Mouse (Mus musculus) ES-CJ7 (cell line): Measurements from ENCODE around the gene Pkd1l3.

Source experiments
- DNase-seq: peaks from one replicate; pipeline ENCODE4 v3.0.0; 2011; ENCODE audit warnings: low read depth, low spot score

Gene Pkd1l3

GRCm38 (mm10) chr8:109614243-109615210, at the start of gene Pkd1l3:
Pkd1l3 (plus strand) TSS chr8:109614517.
- peak; percentile 53 for DNase-seq

- DNase-seq: no peak
Measured at GRCm38 (mm10) chr8:109564766-109565165, 49.6 kb upstream of the Pkd1l3 start.

GRCm38 (mm10) chr8:109565498-109566333, 48.6 kb upstream of the Pkd1l3 start, which contains the start of the genes Dhx38 and Txnl4b:
Dhx38 (minus strand) TSS chr8:109565861.
Txnl4b (plus strand) TSS chr8:109565892.
- peak; percentile 100 for DNase-seq

DNA sequence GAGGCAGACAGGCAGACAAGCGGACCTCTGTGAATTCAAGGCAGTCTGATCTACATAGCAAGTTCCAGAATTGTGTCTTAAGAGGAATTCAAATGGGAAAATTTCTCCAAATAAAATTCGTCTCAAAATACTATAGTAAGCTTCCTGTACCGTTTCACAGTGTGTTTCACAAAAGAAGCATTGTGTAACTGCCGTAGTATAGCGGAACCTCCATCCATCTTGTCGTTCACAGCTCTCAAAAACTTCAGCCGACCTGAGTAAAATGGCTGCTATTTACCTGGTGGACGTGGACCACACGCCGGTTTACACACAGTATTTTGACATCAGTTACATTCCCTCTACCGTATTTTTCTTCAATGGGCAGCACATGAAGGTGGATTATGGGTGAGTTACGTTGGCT, 43.2 kb upstream of the Pkd1l3 start:
- no peak for DNase-seq

DNA sequence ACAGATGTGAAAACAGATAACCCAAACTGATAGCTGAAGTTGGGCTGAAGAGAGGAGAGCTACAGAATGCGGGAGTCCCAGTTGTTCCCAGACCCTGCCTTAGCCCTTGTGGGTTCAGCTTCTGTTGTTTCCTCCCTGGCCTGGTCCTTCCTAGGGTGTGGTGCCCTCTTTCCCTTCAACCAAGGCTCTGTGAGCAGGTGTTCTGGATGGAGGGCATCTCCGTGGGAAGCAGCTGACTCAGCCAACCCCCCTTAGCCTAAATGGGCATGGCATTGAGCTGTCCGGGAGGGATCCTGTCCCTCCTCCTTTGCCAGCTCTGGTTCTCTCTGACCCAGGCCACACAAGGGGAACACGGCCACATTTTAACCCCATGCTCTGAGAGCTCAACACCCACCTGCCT, 38.0 kb upstream of the Pkd1l3 start:
- no peak for DNase-seq

- no peak for DNase-seq
Measured at GRCm38 (mm10) chr8:109578900-109579301, 35.4 kb upstream of the Pkd1l3 start, which contains the start of gene Hp. Hp (minus strand) TSS chr8:109579172.

DNA sequence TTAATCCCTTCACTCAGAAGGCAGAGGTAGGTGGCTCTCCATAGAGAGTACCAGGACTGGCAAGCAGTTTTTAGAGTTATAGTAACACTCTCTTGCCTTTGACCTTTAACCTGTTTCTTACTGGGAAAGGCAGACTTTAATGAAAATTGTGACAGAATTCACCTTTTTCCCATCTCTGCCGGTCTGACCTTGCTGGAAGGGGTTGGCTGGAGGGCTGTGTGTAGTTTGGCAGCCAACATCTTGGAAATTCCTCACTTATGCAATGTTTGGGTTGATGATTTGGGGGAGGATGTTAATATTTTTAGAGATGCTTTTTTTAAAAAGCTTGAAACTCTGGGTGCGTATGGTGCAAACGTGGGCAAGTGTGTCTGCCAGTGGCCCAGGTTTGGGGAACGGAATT, 30.0 kb upstream of the Pkd1l3 start:
- DNase-seq: no peak

DNA sequence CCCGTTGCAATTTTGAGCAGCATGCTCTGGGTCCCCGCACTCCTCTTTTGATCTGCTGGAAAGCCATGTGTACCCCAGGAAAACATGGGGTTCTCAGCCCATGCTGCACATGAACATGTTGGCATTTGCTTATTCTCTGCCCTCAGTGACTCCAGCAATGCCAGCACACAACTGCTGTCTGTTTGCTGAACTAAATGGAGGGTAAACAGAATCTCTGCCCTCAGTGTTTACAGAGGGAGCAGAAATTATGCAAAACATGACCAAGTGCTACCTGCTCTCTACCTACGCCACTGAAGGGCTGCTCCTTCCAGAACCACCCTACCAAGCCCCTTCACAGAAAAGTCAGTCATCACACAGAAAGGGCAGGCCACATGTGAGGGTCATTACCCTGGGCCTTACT, 29.5 kb upstream of the Pkd1l3 start:
- no peak for DNase-seq

GRCm38 (mm10) chr8:109585652-109586051, 28.7 kb upstream of the Pkd1l3 start:
- no peak for DNase-seq

- no peak for DNase-seq
Measured at GRCm38 (mm10) chr8:109586972-109587504, 27.3 kb upstream of the Pkd1l3 start.

DNA sequence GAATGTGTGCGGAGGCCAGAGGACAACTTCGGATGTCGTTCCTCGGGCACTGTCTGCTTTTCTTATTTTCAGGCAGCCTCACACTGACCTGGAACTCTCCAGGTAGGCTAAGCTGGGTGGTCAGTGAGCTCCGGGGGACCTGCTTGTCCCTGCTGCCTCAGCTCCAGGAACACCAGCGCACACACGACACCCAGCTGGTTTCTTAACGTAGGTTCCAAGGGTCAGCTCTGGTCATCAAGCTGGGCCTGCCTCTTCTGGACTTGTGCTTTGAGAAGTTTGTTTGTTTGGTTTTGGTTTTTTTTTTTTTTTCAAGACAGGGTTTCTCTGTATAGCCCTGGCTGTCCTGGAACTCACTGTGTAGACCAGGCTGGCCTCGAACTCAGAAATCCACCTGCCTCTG, 23.4 kb upstream of the Pkd1l3 start:
- DNase-seq: no peak

- no peak for DNase-seq
Measured at GRCm38 (mm10) chr8:109591367-109591766, 22.9 kb upstream of the Pkd1l3 start.

DNA sequence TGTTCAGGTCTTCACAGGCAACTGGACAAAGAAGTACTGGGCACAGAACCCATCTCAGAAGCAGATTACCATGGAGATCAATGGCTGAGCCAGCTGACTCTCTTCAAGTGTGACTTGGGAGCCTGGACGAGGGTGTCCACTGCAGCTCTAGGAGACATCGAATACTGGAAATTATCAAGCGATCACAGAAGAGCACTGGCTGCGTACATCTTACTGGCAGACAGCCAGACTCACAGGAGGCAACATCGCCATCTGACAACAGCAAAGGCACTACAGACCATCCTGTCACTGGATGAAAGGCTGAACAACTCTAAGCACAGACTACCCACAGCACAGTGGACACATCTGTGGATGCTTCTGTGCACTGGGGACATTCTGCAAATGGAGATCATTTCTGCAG, 22.2 kb upstream of the Pkd1l3 start:
- no peak for DNase-seq

DNA sequence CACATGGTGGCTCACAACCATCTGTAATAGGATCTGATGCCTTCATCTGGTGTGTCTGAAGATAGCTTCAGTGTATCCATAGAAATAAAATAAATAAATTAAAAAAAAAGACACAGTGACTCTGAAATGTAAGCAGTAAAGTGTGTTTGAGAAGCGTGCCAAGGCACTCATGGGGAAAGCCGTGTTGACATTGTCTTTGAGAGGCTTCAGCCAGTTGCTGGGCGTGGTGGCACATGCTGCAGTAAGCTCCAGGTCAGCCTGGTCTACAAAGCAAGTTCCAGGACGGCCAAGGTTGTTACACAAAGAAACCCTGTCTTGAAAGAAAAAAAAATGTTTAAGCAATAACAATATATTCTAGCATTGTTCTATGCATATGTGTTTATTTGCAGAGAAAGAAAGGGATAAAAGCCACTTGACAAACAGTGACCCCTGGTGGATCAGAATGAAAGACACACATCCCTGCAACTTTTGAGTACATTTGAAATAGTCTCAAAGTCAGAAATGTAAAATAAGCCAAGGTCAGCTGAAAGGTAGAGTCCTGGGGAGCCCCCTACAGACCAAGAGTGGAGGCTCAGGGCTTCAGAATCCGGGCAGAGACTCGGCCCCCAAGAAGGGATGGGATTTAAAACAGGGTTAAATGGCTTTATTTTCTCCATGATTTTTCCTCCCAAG, 21.1 kb upstream of the Pkd1l3 start:
- peak; percentile 73 for DNase-seq

- DNase-seq: peak; percentile 73
Measured at GRCm38 (mm10) chr8:109595854-109596253, 18.5 kb upstream of the Pkd1l3 start.

GRCm38 (mm10) chr8:109606725-109607124, 7.6 kb upstream of the Pkd1l3 start:
- no peak for DNase-seq

DNA sequence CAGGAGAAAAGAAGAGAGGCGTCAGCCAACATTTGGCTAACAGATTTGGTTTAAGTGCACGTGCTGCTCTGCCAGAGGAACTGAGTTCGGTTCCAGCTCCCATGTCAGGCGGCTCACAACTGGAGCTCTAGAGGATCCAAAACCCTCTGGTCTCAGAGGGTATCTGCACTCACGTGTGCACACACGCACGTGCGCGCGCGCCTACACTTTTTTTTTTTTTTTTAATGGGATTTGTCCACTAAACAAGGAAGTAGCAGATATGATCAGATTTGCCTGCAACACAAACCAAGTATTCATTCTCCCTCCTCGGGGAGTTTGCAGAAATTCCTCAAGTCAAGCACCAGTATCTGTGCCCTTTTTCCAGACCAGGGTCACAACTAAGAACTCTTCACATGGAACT, 6.7 kb upstream of the Pkd1l3 start:
- peak; percentile 60 for DNase-seq

- peak; percentile 99 for DNase-seq
Measured at GRCm38 (mm10) chr8:109608271-109609152, 5.8 kb upstream of the Pkd1l3 start, which contains the start of gene Dhodh. Dhodh (minus strand) TSS chr8:109608673.

GRCm38 (mm10) chr8:109609153-109609502, 5.2 kb upstream of the Pkd1l3 start:
- peak; percentile 27 for DNase-seq

GRCm38 (mm10) chr8:109615569-109615968, 1.3 kb downstream of the Pkd1l3 start:
- no peak for DNase-seq
